11 mouse cellular contexts compared by ENCODE assay signal in genomic region chr2:158243129-158243870, GRCm38 (mm10). TPM values are rescaled to one million over a fixed set of nuclear protein-coding genes. Genes with fewer than 3 reads are reported as not detected.
A peak's percentile ranks its signal among the peaks of the same experiment; 100 is the strongest.
DNase-seq lines count a peak whose midpoint lies in the region; ATAC-seq and TF ChIP-seq lines count a peak whose summit lies in the region.
"Had no signal": no experiment of that assay in that cellular context is flagged by ENCODE, and none has a peak within 500 bp of the region (broad histone marks: within the 10 kb centered on the region; RNA-seq: fewer than 3 reads in every experiment).

No protein-coding gene starts in this region.

- H3K9ac ChIP-seq in heart, embryonic 11.5 days (ENCODE audit: low read depth, low read length): no peak overlapping the region
- H3K9ac ChIP-seq in heart, postnatal 0 days (replicated peaks; ENCODE audit: low read depth, low read length): no peak overlapping the region
- H3K9ac ChIP-seq in lung, embryonic 16.5 days (ENCODE audit: low read length): no peak overlapping the region

- no peaks in the 10 kb centered on the region for H3K9me3 ChIP-seq in heart, embryonic 11.5 days (replicated peaks; ENCODE audit: control insufficient read depth, low read length)
- H3K9me3 ChIP-seq in heart, postnatal 0 days (replicated peaks; ENCODE audit: control insufficient read depth, low read length): no peaks in the 10 kb centered on the region
- H3K9me3 ChIP-seq in lung, embryonic 16.5 days (ENCODE audit: control insufficient read depth, low read length): no peaks in the 10 kb centered on the region

- H3K27me3 ChIP-seq in heart, embryonic 11.5 days (ENCODE audit: control insufficient read depth, insufficient read depth, low read length): no peaks in the 10 kb centered on the region
- H3K27me3 ChIP-seq in heart, postnatal 0 days (ENCODE audit: control insufficient read depth, insufficient read depth, low read length): no peaks in the 10 kb centered on the region
- H3K27me3 ChIP-seq in lung, embryonic 16.5 days (ENCODE audit: control insufficient read depth, insufficient read depth, low read depth, low read length): no peaks in the 10 kb centered on the region

- TF ChIP-seq EP300 in heart, postnatal 0 days (IDR thresholded peaks at IDR 0.05; ENCODE audit: low read depth): no peak

- H3K27ac ChIP-seq in heart, embryonic 11.5 days (ENCODE audit: low read depth, low read length): no peak overlapping the region
- H3K27ac ChIP-seq in heart, postnatal 0 days (ENCODE audit: low read depth): no peak overlapping the region
- peak overlapping the region; percentile 26 for H3K27ac ChIP-seq in lung, embryonic 16.5 days (ENCODE audit: low read length)

- H3K4me2 ChIP-seq in heart, embryonic 11.5 days: no peak overlapping the region
- H3K4me2 ChIP-seq in heart, postnatal 0 days (ENCODE audit: low read depth, low read length): no peak overlapping the region
- no peak overlapping the region for H3K4me2 ChIP-seq in lung, embryonic 16.5 days (ENCODE audit: low read depth, low read length)

- TF ChIP-seq CTCF in heart, postnatal 0 days (IDR thresholded peaks at IDR 0.05; ENCODE audit: low read depth): no peak

- peak; percentile 99 for DNase-seq in heart, adult 11 months
- peak; percentile 36 to 63 for DNase-seq in cerebellum, adult 18-20 months
- DNase-seq in heart, postnatal 0 days (ENCODE audit: low spot score): no peak
- DNase-seq in retina, embryonic 14.5 days (ENCODE audit: low spot score): no peak
- DNase-seq in spleen, postnatal 14 days (ENCODE audit: low spot score in 2 of 2): no peak
- DNase-seq in spleen, postnatal 10 days (ENCODE audit: low spot score in 2 of 2): no peak

- no peak overlapping the region for H3K4me3 ChIP-seq in heart, embryonic 11.5 days (ENCODE audit: low read depth, low read length)
- H3K4me3 ChIP-seq in heart, postnatal 0 days (ENCODE audit: low read depth, low read length): no peak overlapping the region
- no peak overlapping the region for H3K4me3 ChIP-seq in lung, embryonic 16.5 days (ENCODE audit: low read length)

- no peaks in the 10 kb centered on the region for H3K36me3 ChIP-seq in heart, embryonic 11.5 days (ENCODE audit: control insufficient read depth, insufficient read depth, low read length)
- H3K36me3 ChIP-seq in heart, postnatal 0 days (replicated peaks; ENCODE audit: control insufficient read depth, insufficient read depth, low read length): no peaks in the 10 kb centered on the region
- no peaks in the 10 kb centered on the region for H3K36me3 ChIP-seq in lung, embryonic 16.5 days (ENCODE audit: control insufficient read depth, insufficient read depth, low read length)

- 73% methylated on average over 18 of the region's 18 CpGs for WGBS in heart, embryonic 11.5 days (ENCODE audit: insufficient replicate concordance)
- WGBS in heart, postnatal 0 days: 66% methylated on average over 18 of the region's 18 CpGs
- 59% methylated on average over 18 of the region's 18 CpGs for WGBS in lung, embryonic 16.5 days

- ATAC-seq in heart, embryonic 11.5 days (replicated peaks; ENCODE audit: insufficient number of reproducible peaks, low FRiP score, low TSS enrichment): no peak
- 0 out of 2 replicates have a peak, but pooled peaks have one; percentile 22 for ATAC-seq in heart, postnatal 0 days (ENCODE audit: insufficient read depth, low read depth)
- peak; percentile 66 for ATAC-seq in lung, embryonic 16.5 days (ENCODE audit: low read depth)

- peaks cover 2% of the 10 kb centered on the region; the same call in 1 of the 2 replicates for H3K4me1 ChIP-seq in heart, embryonic 11.5 days (ENCODE audit: control insufficient read depth, insufficient read depth, low read length)
- no peaks in the 10 kb centered on the region for H3K4me1 ChIP-seq in heart, postnatal 0 days (ENCODE audit: control insufficient read depth, insufficient read depth)
- peaks cover 23% of the 10 kb centered on the region for H3K4me1 ChIP-seq in lung, embryonic 16.5 days (replicated peaks; ENCODE audit: control insufficient read depth, insufficient read depth, low read length)

RNA-seq across cellular contexts. Expression of gene D630003M21Rik, which starts 14.3 kb away (rescaled TPM):
- 0.37 and 0.57 TPM in 2 replicates for polyA plus RNA-seq in heart, embryonic 11.5 days (2014; fragmentation: Nextera tagmentation; extraction: Ambion mirVana)
- total RNA-seq in heart, postnatal 0 days (2014; rRNA removed; ENCODE audit: low replicate concordance): 2.0 and 2.4 TPM in 2 replicates
- 2.1 and 2.5 TPM in 2 replicates for polyA plus RNA-seq in heart, postnatal 0 days (2015; fragmentation: Nextera tagmentation; extraction: Ambion mirVana)
- 3.9 and 4.0 TPM in 2 replicates for polyA plus RNA-seq in lung, embryonic 16.5 days (2015; fragmentation: Nextera tagmentation; extraction: Ambion mirVana)

RNA-seq across cellular contexts. Expression of gene Bpi, which starts 14.6 kb away (rescaled TPM):
- polyA plus RNA-seq in heart, embryonic 11.5 days (2014; fragmentation: Nextera tagmentation; extraction: Ambion mirVana): not detected in 2 replicates
- not detected in 2 replicates for total RNA-seq in heart, postnatal 0 days (2014; rRNA removed; ENCODE audit: low replicate concordance)
- polyA plus RNA-seq in heart, postnatal 0 days (2015; fragmentation: Nextera tagmentation; extraction: Ambion mirVana): not detected in 2 replicates
- polyA plus RNA-seq in lung, embryonic 16.5 days (2015; fragmentation: Nextera tagmentation; extraction: Ambion mirVana): not detected in 2 replicates
- total RNA-seq: gastrocnemius, postnatal 36 days had no signal
- polyA plus RNA-seq: liver, embryonic 16.5 days; stomach, embryonic 14.5 days had no signal

Comparison
In these comparisons a context has a peak if more than half of its experiments do, and no peak if none do; other contexts are left out.
1. DNase-seq: peak in heart, adult 11 months (single experiment) and cerebellum, adult 18-20 months (2 of 2); none in heart, postnatal 0 days (single experiment), retina, embryonic 14.5 days (single experiment), spleen, postnatal 14 days (0 of 2) and spleen, postnatal 10 days (0 of 2).